Mouse (Mus musculus) neural tube, embryonic 11.5 days (tissue): Measurements from ENCODE around the gene Tmem39a. TPM values are rescaled to one million over a fixed set of nuclear protein-coding genes. Genes with fewer than 3 reads are reported as not detected.

Experiments
- ATAC-seq: fragments of 200-750 bp; cut with Nextera tagmentation; 2 replicates; pipeline ENCODE4 v1.8.0; 2017; ENCODE audit warnings: moderate number of reproducible peaks, mild to moderate bottlenecking, moderate TSS enrichment, moderate library complexity; ENCODE audit not compliant: insufficient read depth, low FRiP score, low TSS enrichment
- DNase-seq: peaks from one replicate; pipeline ENCODE4 v3.0.0-alpha.2; 2015; ENCODE audit warnings: low spot score
- H3K27ac ChIP-seq: fragments of 300-500 bp; sonication (generic); 2 replicates; pipeline ENCODE4 v1.5.1; 2014; ENCODE audit warnings: low read depth, mild to moderate bottlenecking, low read length
- H3K27me3 ChIP-seq: fragments of 300-500 bp; sonication (generic); 2 replicates; pipeline ENCODE4 v1.6.1; 2014; ENCODE audit warnings: mild to moderate bottlenecking, low read length, mixed read lengths; ENCODE audit not compliant: control insufficient read depth, insufficient read depth
- H3K36me3 ChIP-seq: fragments of 300-500 bp; sonication (generic); 2 replicates; pipeline ENCODE4 v1.6.1; 2014; ENCODE audit warnings: mild to moderate bottlenecking, low read length, moderate library complexity, mixed read lengths; ENCODE audit not compliant: control insufficient read depth, insufficient read depth
- H3K4me1 ChIP-seq: fragments of 300-500 bp; sonication (generic); 2 replicates; pipeline ENCODE4 v1.6.1; 2014; ENCODE audit warnings: low read length, mixed read lengths; ENCODE audit not compliant: control insufficient read depth, insufficient read depth
- H3K4me2 ChIP-seq: fragments of 300-500 bp; sonication (generic); 2 replicates; pipeline ENCODE4 v1.6.1; 2014; ENCODE audit warnings: low read depth, mild to moderate bottlenecking, moderate library complexity
- H3K4me3 ChIP-seq: fragments of 300-500 bp; sonication (generic); 2 replicates; pipeline ENCODE4 v1.5.1; 2014; ENCODE audit warnings: low read depth, low read length
- H3K9ac ChIP-seq: fragments of 300-500 bp; sonication (generic); 2 replicates; pipeline ENCODE4 v1.6.1; 2014; ENCODE audit warnings: mild to moderate bottlenecking, low read length
- H3K9me3 ChIP-seq: fragments of 300-500 bp; sonication (generic); 2 replicates; pipeline ENCODE4 v1.6.1; 2016; ENCODE audit warnings: low read length; ENCODE audit not compliant: control insufficient read depth
- WGBS: fragments of 180-500 bp; shearing (Covaris S2); extraction: QIAGEN DNeasy Blood & Tissue Kit; methylation state at CpG from one replicate; pipeline ENCODE4 v1.1.7; 2014; 5-methylcytosine and 5-hydroxymethylcytosine counted together
- polyA plus RNA-seq: library from polyadenylated mRNA; unstranded; fragments of >200 nt; fragmentation: Nextera tagmentation; extraction: Ambion mirVana; gene quantifications from 2 replicates; pipeline ENCODE4 v1.2.1, GENCODE M21; 2014

The Tmem39a gene
- polyA plus RNA-seq, 1 experiment from 2014 or later = 94.3 TPM

GRCm38 (mm10) chr16:38538716-38539380, 19.6 kb upstream of the Tmem39a start:
- H3K27ac ChIP-seq = no peak overlapping the region
- no peaks in the 10 kb centered on the region for H3K4me1 ChIP-seq
- 86% methylated on average over 12 of the region's 13 CpGs for WGBS
- H3K9me3 ChIP-seq = no peaks in the 10 kb centered on the region
- ATAC-seq (no peak), DNase-seq (no peak)
- no peak overlapping the region for H3K4me2 ChIP-seq
- no peak overlapping the region for H3K4me3 ChIP-seq
- peaks cover 18% of the 10 kb centered on the region for H3K36me3 ChIP-seq
- H3K27me3 ChIP-seq = no peaks in the 10 kb centered on the region
- no peak overlapping the region for H3K9ac ChIP-seq

- 93% methylated on average over 1 of the region's 1 CpGs for WGBS
- H3K4me3 ChIP-seq = no peak overlapping the region
- no peak for DNase-seq
Measured at GRCm38 (mm10) chr16:38548000-38548399, 10.5 kb upstream of the Tmem39a start.

GRCm38 (mm10) chr16:38549479-38550396, 8.8 kb upstream of the Tmem39a start, which contains the start of gene Poglut1:
Gene Poglut1, minus strand, starts transcription at chr16:38550258.
- Histone ChIP-seq H3K4me1 (0 out of 2 replicates have a peak, but pooled peaks cover 7% of the 10 kb centered on the region), H3K9me3 (no peaks in the 10 kb centered on the region), H3K27me3 (no peaks in the 10 kb centered on the region), H3K9ac (peak within 1 kb of the TSS; percentile 95), H3K27ac (no peak within 1 kb of the TSS), H3K4me2 (peak within 1 kb of the TSS; percentile 70), H3K36me3 (peaks cover 2% of the 10 kb centered on the region; the same call in 1 of the 2 replicates), H3K4me3 (peak within 1 kb of the TSS; percentile 75)
- DNase-seq (peak; percentile 86), ATAC-seq (peak; percentile 95)
- WGBS = 3% methylated on average over 54 of the region's 54 CpGs

More at GRCm38 (mm10) chr16:38548000-38548399, 10.5 kb upstream of the Tmem39a start:
- no peak overlapping the region for H3K4me2 ChIP-seq
- peaks cover 2% of the 10 kb centered on the region; the same call in 1 of the 2 replicates for H3K36me3 ChIP-seq
- H3K9ac ChIP-seq = no peak overlapping the region
- 0 out of 2 replicates have a peak, but pooled peaks cover 7% of the 10 kb centered on the region for H3K4me1 ChIP-seq
- no peaks in the 10 kb centered on the region for H3K27me3 ChIP-seq
- no peaks in the 10 kb centered on the region for H3K9me3 ChIP-seq
- no peak for ATAC-seq
- no peak overlapping the region for H3K27ac ChIP-seq

- ATAC-seq = no peak
- 87% methylated on average over 3 of the region's 3 CpGs for WGBS
- no peaks in the 10 kb centered on the region for H3K27me3 ChIP-seq
Measured at GRCm38 (mm10) chr16:38555988-38556387, 2.5 kb upstream of the Tmem39a start.

GRCm38 (mm10) chr16:38562131-38562967, 3.9 kb downstream of the Tmem39a start:
- H3K27ac ChIP-seq = no peak overlapping the region

More at GRCm38 (mm10) chr16:38555988-38556387, 2.5 kb upstream of the Tmem39a start:
- Histone ChIP-seq H3K27ac (no peak overlapping the region), H3K9ac (no peak overlapping the region), H3K36me3 (no peaks in the 10 kb centered on the region), H3K9me3 (no peaks in the 10 kb centered on the region), H3K4me1 (no peaks in the 10 kb centered on the region), H3K4me2 (no peak overlapping the region), H3K4me3 (no peak overlapping the region)
- DNase-seq = no peak

GRCm38 (mm10) chr16:38562968-38563327, 4.5 kb downstream of the Tmem39a start:
- DNase-seq = no peak
- 0% methylated on average over 25 of the region's 25 CpGs for WGBS
- no peaks in the 10 kb centered on the region for H3K27me3 ChIP-seq
- H3K27ac ChIP-seq = no peak overlapping the region
- H3K4me2 ChIP-seq = peak overlapping the region; percentile 32
- H3K9me3 ChIP-seq = no peaks in the 10 kb centered on the region
- H3K36me3 ChIP-seq = peaks cover 4% of the 10 kb centered on the region
- H3K4me3 ChIP-seq = peak overlapping the region; percentile 70
- H3K4me1 ChIP-seq = no peaks in the 10 kb centered on the region
- H3K9ac ChIP-seq = peak overlapping the region; percentile 74
- peak; percentile 83 for ATAC-seq

More at GRCm38 (mm10) chr16:38562131-38562967, 3.9 kb downstream of the Tmem39a start:
- Histone ChIP-seq H3K36me3 (peaks cover 3% of the 10 kb centered on the region), H3K27me3 (no peaks in the 10 kb centered on the region), H3K4me3 (peak overlapping the region; percentile 70), H3K9ac (peak overlapping the region; percentile 74), H3K4me2 (peak overlapping the region; percentile 32), H3K4me1 (no peaks in the 10 kb centered on the region), H3K9me3 (no peaks in the 10 kb centered on the region)
- peak; percentile 97 for DNase-seq
- 8% methylated on average over 37 of the region's 37 CpGs for WGBS
- ATAC-seq = peak; percentile 97

- Histone ChIP-seq H3K36me3 (peaks cover 4% of the 10 kb centered on the region), H3K9ac (peak overlapping the region; percentile 74), H3K4me1 (no peaks in the 10 kb centered on the region), H3K4me3 (peak overlapping the region; percentile 70), H3K27me3 (no peaks in the 10 kb centered on the region), H3K9me3 (no peaks in the 10 kb centered on the region), H3K27ac (no peak overlapping the region), H3K4me2 (peak overlapping the region; percentile 32)
- ATAC-seq (no peak), DNase-seq (no peak)
- WGBS = 40% methylated on average over 10 of the region's 10 CpGs
Measured at GRCm38 (mm10) chr16:38563516-38563915, 5.0 kb downstream of the Tmem39a start.

- Histone ChIP-seq H3K9me3 (no peaks in the 10 kb centered on the region), H3K27ac (no peak overlapping the region), H3K9ac (no peak overlapping the region), H3K36me3 (peaks cover 12% of the 10 kb centered on the region), H3K4me3 (no peak overlapping the region), H3K4me2 (no peak overlapping the region), H3K4me1 (no peaks in the 10 kb centered on the region), H3K27me3 (no peaks in the 10 kb centered on the region)
- ATAC-seq (no peak), DNase-seq (no peak)
- 95% methylated on average over 5 of the region's 5 CpGs for WGBS
Measured at GRCm38 (mm10) chr16:38568192-38568591, 9.7 kb downstream of the Tmem39a start.
